Mouse (Mus musculus) naive thymus-derived CD4-positive, alpha-beta T cell, adult 5 months (primary cell): ENCODE measurements around the gene Gm29289. TPM values are rescaled to one million over a fixed set of nuclear protein-coding genes. Genes with fewer than 3 reads are reported as not detected.

ENCODE experiments used
- polyA plus RNA-seq: library from polyadenylated mRNA; unstranded; fragments of 100-300 nt; shearing (Covaris generic); gene quantifications from one replicate; pipeline ENCODE4 v1.2.1, GENCODE M21; 2017

The Gm29289 gene
- polyA plus RNA-seq = not detected

GRCm38 (mm10) chrY:2932282-2932681 lies at the start of gene Gm29289:
Gene Gm29289 (plus strand): TSS chrY:2932582.

GRCm38 (mm10) chrY:2900689-2901088 lies 31.7 kb upstream of the Gm29289 start, which contains the start of gene Gm10352:
Gene Gm10352 (plus strand): TSS chrY:2900989.

Other genes with a start within 250 kb of the Gm29289 start
- not detected for gene H2al2b, start 211.9 kb upstream of the Gm29289 start, polyA plus RNA-seq
- not detected for gene Gm4064, start 136.4 kb upstream of the Gm29289 start, polyA plus RNA-seq
- not detected for gene Rbmy, start 101.9 kb upstream of the Gm29289 start, polyA plus RNA-seq
- not detected for gene Gm10256, start 101.9 kb upstream of the Gm29289 start, polyA plus RNA-seq
- not detected for gene Gm10352, start 31.6 kb upstream of the Gm29289 start, polyA plus RNA-seq